8 mouse cellular contexts compared by ENCODE assay signal in genomic region chr4:108363355-108364110, GRCm38 (mm10). TPM values are rescaled to one million over a fixed set of nuclear protein-coding genes. Genes with fewer than 3 reads are reported as not detected.
DNase-seq lines count a peak whose midpoint lies in the region; ATAC-seq lines count a peak whose summit lies in the region.
"Had no signal": no experiment of that assay in that cellular context is flagged by ENCODE, and none has a peak within 500 bp of the region (broad histone marks: within the 10 kb centered on the region; RNA-seq: fewer than 3 reads in every experiment).

No protein-coding gene starts in this region.

- no peak for ATAC-seq in forebrain, embryonic 13.5 days
- no peak for ATAC-seq in liver, embryonic 12.5 days

- no peak overlapping the region for H3K4me3 ChIP-seq in forebrain, embryonic 13.5 days
- no peak overlapping the region for H3K4me3 ChIP-seq in liver, embryonic 12.5 days

- no peaks in the 10 kb centered on the region for H3K36me3 ChIP-seq in forebrain, embryonic 13.5 days (ENCODE audit: poor library complexity, severe bottlenecking)
- no peaks in the 10 kb centered on the region for H3K36me3 ChIP-seq in liver, embryonic 12.5 days

- peak overlapping the region; percentile 64 for H3K27ac ChIP-seq in forebrain, embryonic 13.5 days
- H3K27ac ChIP-seq in liver, embryonic 12.5 days: peak overlapping the region; percentile 65

- no peaks in the 10 kb centered on the region for H3K27me3 ChIP-seq in forebrain, embryonic 13.5 days
- peaks cover 29% of the 10 kb centered on the region for H3K27me3 ChIP-seq in liver, embryonic 12.5 days (replicated peaks)

- no peaks in the 10 kb centered on the region for H3K9me3 ChIP-seq in forebrain, embryonic 13.5 days (replicated peaks)
- H3K9me3 ChIP-seq in liver, embryonic 12.5 days (replicated peaks): no peaks in the 10 kb centered on the region

- H3K4me1 ChIP-seq in forebrain, embryonic 13.5 days: peaks cover 52% of the 10 kb centered on the region
- H3K4me1 ChIP-seq in liver, embryonic 12.5 days: peaks cover 25% of the 10 kb centered on the region

- 15% methylated on average over 7 of the region's 7 CpGs for WGBS in forebrain, embryonic 13.5 days
- WGBS in liver, embryonic 12.5 days (ENCODE audit: insufficient replicate concordance): 41% methylated on average over 7 of the region's 7 CpGs

- H3K9ac ChIP-seq in forebrain, embryonic 13.5 days: peak overlapping the region; percentile 16
- no peak overlapping the region for H3K9ac ChIP-seq in liver, embryonic 12.5 days

- DNase-seq in lung, postnatal 10 days: peak; percentile 61
- no peak for DNase-seq in lung, postnatal 36 days
- peak; percentile 68 for DNase-seq in yolk sac, embryonic 10.5 days (ENCODE audit: low spot score)
- no peak for DNase-seq in frontal cortex, postnatal 36 days (ENCODE audit: low spot score in 2 of 2)
- DNase-seq in thymus, postnatal 4 days: no peak

- H3K4me2 ChIP-seq in forebrain, embryonic 13.5 days: peak overlapping the region; percentile 45; the same call in 1 of the 2 replicates
- no peak overlapping the region; the same call in 1 of the 2 replicates for H3K4me2 ChIP-seq in liver, embryonic 12.5 days

RNA-seq across cellular contexts. Expression of gene Shisal2a, which starts 19.6 kb away (rescaled TPM):
- 1.4 and 2.6 TPM in 2 replicates for polyA plus RNA-seq in forebrain, embryonic 13.5 days (2015; fragmentation: Nextera tagmentation; extraction: Ambion mirVana)
- 0.32 TPM in 1 of 2 replicates, not detected in the other for polyA plus RNA-seq in liver, embryonic 12.5 days (2016; fragmentation: Nextera tagmentation; extraction: Ambion mirVana)
- polyA plus RNA-seq: urinary bladder, adult 2 months had no signal

RNA-seq across cellular contexts. Expression of gene Coa7, which starts 35.6 kb away (rescaled TPM):
- polyA plus RNA-seq in forebrain, embryonic 13.5 days (2015; fragmentation: Nextera tagmentation; extraction: Ambion mirVana): 42.3 and 47.7 TPM in 2 replicates
- 33.7 and 34.3 TPM in 2 replicates for polyA plus RNA-seq in liver, embryonic 12.5 days (2016; fragmentation: Nextera tagmentation; extraction: Ambion mirVana)

RNA-seq across cellular contexts. Expression of gene Gpx7, which starts 43.2 kb away (rescaled TPM):
- 26.9 and 28.8 TPM in 2 replicates for polyA plus RNA-seq in forebrain, embryonic 13.5 days (2015; fragmentation: Nextera tagmentation; extraction: Ambion mirVana)
- polyA plus RNA-seq in liver, embryonic 12.5 days (2016; fragmentation: Nextera tagmentation; extraction: Ambion mirVana): 12.3 and 13.6 TPM in 2 replicates

Comparison
In these comparisons a context has a peak if more than half of its experiments do, and no peak if none do; other contexts are left out.
1. DNase-seq: peak in lung, postnatal 10 days (single experiment) and yolk sac, embryonic 10.5 days (single experiment); none in lung, postnatal 36 days (single experiment), frontal cortex, postnatal 36 days (0 of 2) and thymus, postnatal 4 days (single experiment).